Mouse (Mus musculus) ovary, adult 18-20 months (tissue): ENCODE data around the gene Epas1.

Experiments
- DNase-seq: peaks from one replicate; pipeline ENCODE4 v3.0.0; 2022; ENCODE audit warnings: low spot score, mixed read lengths

The Epas1 gene

DNA sequence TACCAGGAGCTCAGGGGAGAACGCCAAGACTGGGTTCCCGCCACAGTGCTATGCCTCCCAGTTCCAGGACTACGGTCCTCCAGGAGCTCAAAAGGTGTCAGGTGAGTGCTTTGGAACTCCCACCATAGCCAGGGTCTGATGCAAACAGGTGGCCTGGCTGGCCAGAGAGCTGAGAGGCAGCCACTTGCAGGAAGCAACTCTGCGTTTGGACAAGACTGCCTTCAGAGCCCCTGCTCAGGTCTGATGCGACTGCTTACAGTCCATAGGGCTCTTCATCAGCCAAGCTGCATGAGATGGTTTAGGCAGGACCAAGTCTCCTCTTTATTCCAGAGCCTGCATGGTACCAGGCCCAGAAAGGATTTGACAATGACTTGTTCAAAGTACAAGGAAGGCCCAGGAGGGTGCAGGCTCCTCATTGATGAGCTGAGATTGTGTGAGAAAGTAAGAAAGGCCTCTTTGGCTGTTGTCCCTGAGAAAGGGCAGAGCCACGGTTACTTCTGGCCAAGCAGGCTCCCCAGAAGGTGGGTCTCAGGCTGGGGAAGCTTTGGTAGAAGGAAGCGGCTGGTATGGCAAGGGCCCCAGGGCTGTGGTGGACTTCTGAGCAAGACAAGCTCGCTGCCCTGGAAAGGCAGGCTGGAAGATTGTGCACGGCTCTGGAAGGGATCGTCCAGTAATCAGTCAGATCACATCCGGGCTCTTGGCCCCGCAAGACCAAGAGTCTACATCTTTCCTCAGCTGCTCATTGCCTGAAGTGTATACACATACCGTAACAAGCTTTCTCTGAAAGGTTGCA is 76.1 kb downstream of the Epas1 start:
- DNase-seq, result no peak

- DNase-seq, result no peak
These were observed 77.4 kb downstream of the Epas1 start for GRCm38 (mm10) chr17:86830893-86831292.

- no peak for DNase-seq
These were observed 79.2 kb downstream of the Epas1 start for GRCm38 (mm10) chr17:86832562-86833327.

- DNase-seq, result no peak
These were observed 80.4 kb downstream of the Epas1 start for GRCm38 (mm10) chr17:86833945-86834344.

DNA sequence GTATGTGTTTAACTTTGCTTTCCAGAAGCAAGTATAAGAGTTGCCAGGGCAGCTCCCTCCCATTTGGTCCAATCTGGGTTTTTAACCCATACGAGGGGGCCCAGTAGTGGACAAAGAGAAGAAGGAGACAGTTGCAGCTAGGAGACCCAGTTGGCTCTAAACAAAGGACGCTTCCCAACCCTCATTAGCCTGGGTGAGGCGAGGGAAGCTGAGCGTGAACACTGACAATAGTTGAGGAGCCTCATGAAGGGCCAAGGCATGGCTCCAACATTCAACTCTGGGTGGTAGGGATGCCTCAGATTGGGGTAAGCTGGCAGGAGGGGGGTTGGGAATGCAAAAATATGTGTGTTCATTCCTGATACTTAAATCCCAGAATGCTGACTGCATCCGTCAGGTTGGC is 85.8 kb downstream of the Epas1 start:
- no peak for DNase-seq

GRCm38 (mm10) chr17:86850700-86851337 is 97.3 kb downstream of the Epas1 start:
- no peak for DNase-seq

DNA sequence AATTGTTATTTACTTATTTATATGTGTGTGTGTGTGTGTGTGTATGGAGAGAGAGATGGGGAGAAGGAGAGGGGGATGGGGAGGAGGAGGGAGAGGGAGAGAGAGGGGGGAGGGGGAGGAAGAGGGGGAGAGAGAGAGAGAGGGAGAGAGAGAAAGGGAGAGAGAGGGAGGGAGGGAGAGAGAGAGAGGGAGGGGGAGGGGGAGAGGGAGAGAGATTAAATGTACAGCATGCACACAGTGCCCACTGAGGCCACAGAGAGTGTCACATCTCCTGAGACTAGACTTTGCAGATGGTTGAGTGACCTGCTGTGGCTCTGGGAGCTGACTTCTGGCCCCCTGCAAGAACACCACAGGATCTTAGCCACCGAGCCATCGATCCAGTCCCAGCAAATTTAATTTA is 98.3 kb downstream of the Epas1 start:
- no peak for DNase-seq

GRCm38 (mm10) chr17:86852591-86853031 is 99.1 kb downstream of the Epas1 start:
- DNase-seq, result no peak

DNA sequence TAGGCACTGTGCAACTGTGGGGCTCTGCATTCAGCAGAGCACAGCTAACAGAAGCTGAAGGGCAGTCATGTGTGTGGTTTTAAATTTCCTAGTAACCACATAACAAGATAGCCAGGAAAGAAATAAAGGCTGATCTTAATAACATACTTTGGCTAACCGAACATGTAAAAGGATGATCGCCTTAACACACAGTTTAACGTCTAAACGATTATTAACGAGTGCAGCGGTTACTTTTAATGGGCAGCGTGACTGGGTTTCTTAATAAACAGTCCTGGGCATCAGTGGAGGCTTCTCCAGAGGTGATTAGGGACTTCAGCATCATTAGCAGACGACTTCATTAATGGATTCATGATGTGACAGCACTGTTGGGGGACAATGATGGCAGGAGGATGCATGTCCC is 117.1 kb downstream of the Epas1 start:
- no peak for DNase-seq

- no peak for DNase-seq
These were observed 119.1 kb downstream of the Epas1 start for GRCm38 (mm10) chr17:86872643-86873042.

DNA sequence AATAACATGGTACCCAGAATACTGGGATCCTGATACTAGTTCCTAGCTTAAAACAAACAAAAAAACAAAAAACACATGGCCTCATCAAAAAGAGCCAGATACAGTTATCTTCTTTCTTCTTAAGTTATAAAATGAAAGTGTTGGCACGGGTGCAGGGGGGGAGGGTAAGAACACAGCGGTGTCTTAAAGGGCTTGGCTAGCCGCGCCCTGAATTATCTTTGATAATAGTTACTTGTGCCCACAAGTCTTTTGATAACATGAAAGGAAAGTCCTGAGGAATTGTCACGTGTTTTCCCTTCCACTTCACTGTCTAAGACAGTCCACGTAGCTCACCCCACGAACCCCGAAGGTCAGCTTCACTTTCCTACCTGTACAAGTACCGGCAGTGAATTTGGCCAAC is 123.4 kb downstream of the Epas1 start:
- DNase-seq, result no peak

GRCm38 (mm10) chr17:86877747-86878146 is 124.2 kb downstream of the Epas1 start:
- DNase-seq, result no peak

DNA sequence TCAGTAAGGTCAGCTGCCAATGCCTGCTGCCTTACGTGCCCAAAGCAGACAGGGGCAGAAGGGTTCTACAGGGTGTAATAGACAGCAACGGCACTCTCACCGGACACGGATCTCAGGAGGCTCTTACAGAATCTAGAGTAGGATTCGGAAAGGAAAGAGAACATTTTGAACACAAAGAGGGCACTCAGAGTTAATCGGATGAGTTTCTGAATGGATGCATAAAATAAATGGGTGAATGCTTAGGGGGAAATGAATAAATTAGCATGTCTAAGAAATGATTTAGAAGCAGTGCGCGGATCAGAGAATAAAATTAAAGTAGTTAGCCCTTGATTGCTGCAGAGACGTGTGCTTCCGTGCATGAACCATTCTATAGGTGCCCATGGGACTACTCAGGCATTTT is 126.6 kb downstream of the Epas1 start:
- no peak for DNase-seq

GRCm38 (mm10) chr17:86880461-86881044 is 127.1 kb downstream of the Epas1 start:
- DNase-seq, result no peak
